ENCODE assay signal across 17 mouse cellular contexts in genomic region chr1:168386159-168386558, GRCm38 (mm10). TPM values are rescaled to one million over a fixed set of nuclear protein-coding genes. Genes with fewer than 3 reads are reported as not detected.
DNase-seq lines count a peak whose midpoint lies in the region; ATAC-seq and TF ChIP-seq lines count a peak whose summit lies in the region.
"Had no signal": no experiment of that assay in that cellular context is flagged by ENCODE, and none has a peak within 500 bp of the region (broad histone marks: within the 10 kb centered on the region; RNA-seq: fewer than 3 reads in every experiment).

No protein-coding gene starts in this region.

- H3K4me2 ChIP-seq in forebrain, embryonic 13.5 days, result peak overlapping the region; percentile 13; the same call in 1 of the 2 replicates
- H3K4me2 ChIP-seq: limb, embryonic 15.5 days; midbrain, embryonic 12.5 days had no signal

- 90% methylated on average over 6 of the region's 6 CpGs for WGBS in heart, embryonic 10.5 days
- 35% methylated on average over 6 of the region's 6 CpGs for WGBS in forebrain, embryonic 13.5 days

- no peaks in the 10 kb centered on the region for H3K27me3 ChIP-seq in heart, embryonic 10.5 days (ENCODE audit: insufficient read depth, poor library complexity, severe bottlenecking)
- H3K27me3 ChIP-seq in forebrain, embryonic 13.5 days, result no peaks in the 10 kb centered on the region
- H3K27me3 ChIP-seq: limb, embryonic 15.5 days; midbrain, embryonic 12.5 days had no signal

- TF ChIP-seq POLR2A in cortical plate, adult 2 months (IDR thresholded peaks at IDR 0.05; ENCODE audit: extremely low read depth, insufficient read depth, low read length), result no peak

- H3K9me3 ChIP-seq in heart, embryonic 10.5 days, result no peaks in the 10 kb centered on the region
- H3K9me3 ChIP-seq in forebrain, embryonic 13.5 days (replicated peaks), result no peaks in the 10 kb centered on the region
- H3K9me3 ChIP-seq: limb, embryonic 15.5 days; midbrain, embryonic 12.5 days had no signal

- no peak overlapping the region for H3K4me3 ChIP-seq in heart, embryonic 10.5 days
- H3K4me3 ChIP-seq in layer of hippocampus, adult 2 months, result no peak overlapping the region
- H3K4me3 ChIP-seq in cortical plate, adult 2 months (ENCODE audit: insufficient read depth, low read length), result no peak overlapping the region
- H3K4me3 ChIP-seq in forebrain, embryonic 13.5 days, result no peak overlapping the region
- H3K4me3 ChIP-seq: limb, embryonic 15.5 days; midbrain, embryonic 12.5 days had no signal

- 0 out of 2 replicates have a peak overlapping the region, but pooled peaks have one; percentile 36 for H3K27ac ChIP-seq in heart, embryonic 10.5 days
- H3K27ac ChIP-seq in layer of hippocampus, adult 2 months, result peak overlapping the region; percentile 83
- peak overlapping the region; percentile 47; the same call in 1 of the 2 replicates for H3K27ac ChIP-seq in cortical plate, adult 2 months (ENCODE audit: insufficient read depth, low read length)
- H3K27ac ChIP-seq in forebrain, embryonic 13.5 days, result peak overlapping the region; percentile 91
- H3K27ac ChIP-seq: hindbrain, postnatal 0 days; limb, embryonic 15.5 days; midbrain, embryonic 12.5 days had no signal

- TF ChIP-seq CTCF in layer of hippocampus, adult 2 months (conservative IDR thresholded peaks at IDR 0.05), result no peak
- TF ChIP-seq CTCF in cortical plate, adult 2 months (IDR thresholded peaks at IDR 0.05; ENCODE audit: extremely low read depth, insufficient read depth, low read length), result no peak

- peaks cover 70% of the 10 kb centered on the region for H3K4me1 ChIP-seq in heart, embryonic 10.5 days
- H3K4me1 ChIP-seq in cortical plate, adult 2 months (ENCODE audit: control insufficient read depth, insufficient read depth, low read length), result peaks cover 25% of the 10 kb centered on the region
- H3K4me1 ChIP-seq in forebrain, embryonic 13.5 days, result peaks cover 92% of the 10 kb centered on the region

- no peak for ATAC-seq in forebrain, embryonic 13.5 days
- no peak for ATAC-seq in erythroblast, adult 5-6 weeks (replicated peaks; ENCODE audit: low FRiP score, poor library complexity, severe bottlenecking)
- ATAC-seq: hindbrain, postnatal 0 days had no signal

- no peak for DNase-seq in heart, embryonic 10.5 days (ENCODE audit: low spot score)
- no peak for DNase-seq in heart, adult 11 months
- DNase-seq in layer of hippocampus, adult 2 months (ENCODE audit: low spot score in 2 of 2), result no peak
- no peak for DNase-seq in layer of hippocampus, adult 11-12 months (ENCODE audit: low spot score)
- no peak for DNase-seq in urinary bladder, postnatal 25 days (ENCODE audit: low spot score)
- DNase-seq: cerebellum, postnatal 14 days; gastrocnemius, postnatal 10 days; heart, postnatal 36 days; kidney, adult 2 months; right cerebral cortex, postnatal 25 days had no signal

- H3K36me3 ChIP-seq in heart, embryonic 10.5 days, result peaks cover 20% of the 10 kb centered on the region
- H3K36me3 ChIP-seq in forebrain, embryonic 13.5 days (ENCODE audit: poor library complexity, severe bottlenecking), result peaks cover 12% of the 10 kb centered on the region
- H3K36me3 ChIP-seq: limb, embryonic 15.5 days had no signal

- H3K9ac ChIP-seq in forebrain, embryonic 13.5 days, result no peak overlapping the region; the same call in 1 of the 2 replicates
- H3K9ac ChIP-seq: limb, embryonic 15.5 days; midbrain, embryonic 12.5 days had no signal

RNA-seq across cellular contexts. Expression of gene Pbx1, which starts 45.9 kb away (rescaled TPM):
- polyA plus RNA-seq in heart, embryonic 10.5 days (2016; fragmentation: Nextera tagmentation; extraction: Ambion mirVana), result 19.7 and 29.5 TPM in 2 replicates
- 100 to 1,000 TPM; 120 to 123 TPM for total RNA-seq in layer of hippocampus, adult 2 months (2021)
- polyA plus RNA-seq in cortical plate, adult 2 months (2012; rRNA removed), result 63.4 and 65.5 TPM in 2 replicates
- 72.2 and 78.9 TPM in 2 replicates for polyA plus RNA-seq in forebrain, embryonic 13.5 days (2015; fragmentation: Nextera tagmentation; extraction: Ambion mirVana)
- total RNA-seq in erythroblast, adult 5-6 weeks (2015; ENCODE audit: low replicate concordance), result 5.6 and 6.1 TPM in 2 replicates
- total RNA-seq in erythroblast, adult 5-6 weeks (2017; ENCODE audit: low replicate concordance), result 3.2 and 5.2 TPM in 2 replicates
- total RNA-seq: MEL had no signal

Comparison
In these comparisons a context has a peak if more than half of its experiments do, and no peak if none do; other contexts are left out.
1. H3K27ac ChIP-seq: peak in every context shown above with its lines; median percentile 91 in forebrain, embryonic 13.5 days; 83 in layer of hippocampus, adult 2 months; 47 in cortical plate, adult 2 months; 36 in heart, embryonic 10.5 days.